Mouse (Mus musculus): ENCODE results near the gene Gm10139.
"Not testable (repeated sequence)": the region's sequence is repeated elsewhere in the genome, so short reads cannot be mapped to it uniquely, and the experiment has no call there.

DNA sequence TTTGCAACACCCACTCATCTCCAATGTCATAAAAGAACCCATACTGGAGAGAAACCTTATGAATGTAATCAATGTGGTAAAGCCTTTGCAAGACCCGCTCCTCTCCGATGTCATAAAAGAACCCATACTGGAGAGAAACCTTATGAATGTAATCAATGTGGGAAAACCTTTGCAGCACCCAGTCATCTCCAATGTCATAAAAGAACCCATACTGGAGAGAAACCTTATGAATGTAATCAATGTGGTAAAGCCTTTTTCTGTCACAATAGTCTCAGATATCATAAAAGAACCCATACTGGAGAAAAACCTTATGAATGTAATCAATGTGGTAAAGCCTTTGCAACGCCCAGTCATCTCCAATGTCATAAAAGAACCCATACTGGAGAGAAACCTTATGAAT, at the start of gene Gm10139:
- not testable (repeated sequence) for TF ChIP-seq CTCF (conservative IDR thresholded peaks at IDR 0.05; ENCODE audit: low read length); NANOG (IDR thresholded peaks at IDR 0.05; ENCODE audit: borderline replicate concordance, low read length)

Data from E14TG2a.4 (cell line).